ENCODE assay signal across 9 mouse cellular contexts in the genomic region with DNA sequence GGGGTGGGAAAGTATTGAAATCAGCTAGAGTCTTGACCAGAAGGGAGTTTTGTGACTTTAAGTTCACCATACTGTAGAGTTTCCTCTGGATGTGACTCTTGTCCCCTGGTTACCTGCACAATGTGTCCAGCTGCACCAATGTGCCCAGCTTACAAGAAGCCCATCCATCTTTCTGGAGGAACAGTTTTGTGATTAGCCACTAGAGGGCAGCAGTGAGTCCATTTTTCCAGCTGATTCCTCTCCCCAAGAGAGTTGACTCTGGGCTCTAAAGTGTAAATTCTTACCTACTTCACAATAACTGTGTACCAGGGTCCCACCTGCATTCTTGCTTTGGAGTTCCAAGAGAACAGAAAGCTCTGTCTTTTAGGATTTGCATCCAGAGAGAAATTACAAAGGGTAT.
DNase-seq lines count a peak whose midpoint lies in the region; ATAC-seq and TF ChIP-seq lines count a peak whose summit lies in the region.
"Had no signal": no experiment of that assay in that cellular context is flagged by ENCODE, and none has a peak within 500 bp of the region (broad histone marks: within the 10 kb centered on the region; RNA-seq: fewer than 3 reads in every experiment).

No protein-coding gene starts in this region.

- H3K4me3 ChIP-seq in lung, postnatal 0 days (ENCODE audit: low read depth, low read length), result no peak overlapping the region
- no peak overlapping the region for H3K4me3 ChIP-seq in testis, adult 2 months (ENCODE audit: control insufficient read depth, low read depth, low read length)
- H3K4me3 ChIP-seq: lung, embryonic 15.5 days had no signal

- peak; percentile 10 to 84 for DNase-seq in frontal cortex, adult 2 months (ENCODE audit: extremely low spot score in 1 of 2, low spot score in 1 of 2)
- DNase-seq in 3T3-L1 (ENCODE audit: low read depth, low spot score), result peak; percentile 71
- peak; percentile 38 for DNase-seq in adrenal gland, postnatal 25 days
- peak; percentile 67 for DNase-seq in embryo, embryonic 9.5 days (ENCODE audit: extremely low spot score)
- DNase-seq in layer of hippocampus, adult 18-20 months (ENCODE audit: low spot score in 2 of 2), result peak; percentile 44 to 81
- peak; percentile 25 for DNase-seq in lung, postnatal 0 days (ENCODE audit: low spot score)

- no peak overlapping the region for H3K4me2 ChIP-seq in lung, postnatal 0 days (replicated peaks; ENCODE audit: low read depth, low read length)
- H3K4me2 ChIP-seq: lung, embryonic 15.5 days had no signal

- no peak; the same call in 1 of the 2 replicates for ATAC-seq in frontal cortex, adult (ENCODE audit: low TSS enrichment)
- ATAC-seq in lung, postnatal 0 days, result no peak

- H3K9ac ChIP-seq in lung, postnatal 0 days (replicated peaks; ENCODE audit: low read depth), result no peak overlapping the region
- H3K9ac ChIP-seq: lung, embryonic 15.5 days had no signal

- H3K4me1 ChIP-seq in lung, postnatal 0 days (ENCODE audit: insufficient read depth, low read depth, low read length), result no peaks in the 10 kb centered on the region
- no peaks in the 10 kb centered on the region for H3K4me1 ChIP-seq in testis, adult 2 months (ENCODE audit: control insufficient read depth, insufficient read depth, low read length)

- no peaks in the 10 kb centered on the region for H3K36me3 ChIP-seq in lung, postnatal 0 days (ENCODE audit: insufficient read depth, low read length)
- H3K36me3 ChIP-seq in testis, adult 2 months (ENCODE audit: control insufficient read depth, insufficient read depth, low read length), result no peaks in the 10 kb centered on the region
- H3K36me3 ChIP-seq: lung, embryonic 15.5 days had no signal

- TF ChIP-seq EP300 in lung, postnatal 0 days (IDR thresholded peaks at IDR 0.05), result no peak

- no peak for TF ChIP-seq POLR2A in testis, adult 2 months (IDR thresholded peaks at IDR 0.05; ENCODE audit: control insufficient read depth, low read depth, low read length)

- no peaks in the 10 kb centered on the region for H3K27me3 ChIP-seq in lung, postnatal 0 days (replicated peaks; ENCODE audit: insufficient read depth, low read length)
- no peaks in the 10 kb centered on the region for H3K27me3 ChIP-seq in testis, adult 2 months (ENCODE audit: control insufficient read depth, insufficient read depth, low read length)
- H3K27me3 ChIP-seq: lung, embryonic 15.5 days had no signal

- TF ChIP-seq CTCF in lung, postnatal 0 days (IDR thresholded peaks at IDR 0.05), result peak; percentile 80
- TF ChIP-seq CTCF in testis, adult 2 months (IDR thresholded peaks at IDR 0.05; ENCODE audit: control insufficient read depth, insufficient read depth, insufficient replicate concordance, low read depth, low read length), result peak; percentile 61; the same call in 1 of the 2 replicates

- no peaks in the 10 kb centered on the region for H3K9me3 ChIP-seq in lung, postnatal 0 days (ENCODE audit: low read length)
- H3K9me3 ChIP-seq: lung, embryonic 15.5 days had no signal

- no peak overlapping the region for H3K27ac ChIP-seq in lung, postnatal 0 days (ENCODE audit: low read length)
- H3K27ac ChIP-seq in testis, adult 2 months (ENCODE audit: control insufficient read depth, insufficient read depth, low read depth, low read length), result no peak overlapping the region
- H3K27ac ChIP-seq: lung, embryonic 15.5 days had no signal
